Mouse (Mus musculus) R1 (cell line): Measurements from ENCODE around the gene Cul9.
A peak's percentile ranks its signal among the peaks of the same experiment; 100 is the strongest.
"Not testable (repeated sequence)": the region's sequence is repeated elsewhere in the genome, so short reads cannot be mapped to it uniquely, and the experiment has no call there.

Experiments used
- DNase-seq: peaks from one replicate; pipeline ENCODE4 v3.0.0-alpha.2; 2018; ENCODE audit warnings: low read depth, low spot score

The Cul9 gene

DNA sequence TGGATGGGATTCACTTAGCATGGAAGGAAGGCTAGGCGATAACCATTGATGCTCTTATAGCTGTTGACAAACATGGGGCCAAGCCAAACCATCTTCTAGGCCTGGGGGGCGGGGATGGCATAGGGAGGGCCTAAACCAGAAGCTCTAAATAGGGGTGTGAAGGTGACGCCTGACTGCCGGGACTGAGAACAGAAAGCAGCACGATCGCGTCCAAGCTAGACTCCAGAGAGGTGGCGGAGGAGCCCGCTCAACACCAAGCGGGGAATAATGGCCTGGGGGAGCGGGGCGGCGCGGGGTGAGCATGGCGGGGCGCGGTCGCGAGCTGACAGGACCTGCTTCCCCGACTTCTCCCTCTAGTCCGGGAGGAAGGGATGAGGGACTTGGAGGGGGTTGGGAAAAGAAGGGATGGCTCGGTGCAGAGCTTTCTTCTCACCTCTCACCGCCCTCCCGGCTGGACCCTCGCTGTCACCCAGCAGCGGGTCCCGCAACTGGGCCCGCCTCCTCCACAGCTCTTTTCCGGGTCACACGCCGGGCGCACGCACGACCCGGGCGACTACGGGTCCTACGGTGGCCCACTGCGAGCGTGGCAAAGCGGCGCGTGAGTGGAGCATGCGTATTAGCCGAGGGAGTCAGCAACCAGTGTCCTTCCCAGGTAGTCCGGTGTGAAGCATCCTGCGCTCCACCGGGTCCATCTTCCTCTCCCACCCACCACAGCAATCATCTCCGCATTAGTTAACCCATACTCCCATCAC, at the start of gene Cul9:
Cul9 (minus strand) TSS at position 576 of the 752 bp plus-strand sequence.
- DNase-seq, result peak; percentile 45

DNA sequence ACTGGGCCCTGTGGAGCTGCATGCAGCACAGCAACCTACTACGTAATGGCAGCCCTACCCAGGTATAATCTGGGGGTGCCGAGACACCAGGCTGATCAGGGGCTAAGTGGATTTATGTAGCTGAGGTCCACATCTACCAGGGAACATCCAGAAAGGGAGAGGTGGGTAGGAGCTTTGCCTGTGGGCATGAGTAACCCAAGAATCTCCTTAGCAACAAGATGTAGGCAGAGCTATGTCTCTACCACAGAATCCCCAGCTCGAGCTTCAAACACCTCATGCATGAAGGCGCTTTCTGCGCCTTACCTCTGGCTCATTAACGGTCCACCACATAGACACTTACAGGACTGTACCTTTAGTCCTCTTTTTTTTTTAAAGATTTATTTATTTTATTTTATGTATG, 49.1 kb upstream of the Cul9 start:
- no peak for DNase-seq

DNA sequence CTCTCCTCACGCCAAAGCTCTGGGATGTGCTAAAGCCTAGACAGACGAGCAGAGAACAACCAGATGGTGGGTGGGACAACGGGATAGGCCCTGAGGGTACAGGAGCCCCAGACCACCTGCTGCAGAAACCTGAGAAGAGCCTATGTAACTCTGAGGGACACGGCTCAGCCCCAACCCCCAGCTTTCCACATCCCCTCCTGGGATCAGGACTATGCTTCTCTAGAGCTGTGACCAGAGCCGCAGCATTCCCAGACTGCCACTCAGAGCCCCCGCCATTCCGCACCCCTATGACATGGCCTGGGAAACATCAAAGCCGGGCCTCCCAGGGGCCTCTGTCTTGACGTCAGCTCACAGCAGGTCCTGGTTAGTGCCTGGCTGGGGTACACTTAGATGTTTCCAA, 48.4 kb upstream of the Cul9 start:
- DNase-seq, result no peak

DNA sequence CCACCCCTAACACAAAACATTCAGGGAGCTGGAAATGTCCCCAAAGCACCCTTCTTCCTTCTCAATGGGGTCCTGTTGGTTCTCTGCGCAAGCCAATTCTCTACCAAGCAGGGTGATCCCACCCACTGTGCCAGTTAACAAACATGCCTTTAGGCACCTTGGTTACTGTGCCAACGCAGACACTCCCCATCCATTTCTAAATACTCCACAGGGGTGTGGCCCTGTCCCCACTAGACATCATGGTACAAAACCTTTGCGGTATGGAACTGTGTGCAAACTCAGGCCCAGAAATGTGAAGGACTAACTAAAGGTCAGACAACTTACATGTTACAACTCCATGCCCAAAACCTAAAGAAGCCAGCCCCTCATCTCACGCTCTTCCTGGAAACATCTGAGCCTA, 46.9 kb upstream of the Cul9 start:
- DNase-seq, result no peak

DNA sequence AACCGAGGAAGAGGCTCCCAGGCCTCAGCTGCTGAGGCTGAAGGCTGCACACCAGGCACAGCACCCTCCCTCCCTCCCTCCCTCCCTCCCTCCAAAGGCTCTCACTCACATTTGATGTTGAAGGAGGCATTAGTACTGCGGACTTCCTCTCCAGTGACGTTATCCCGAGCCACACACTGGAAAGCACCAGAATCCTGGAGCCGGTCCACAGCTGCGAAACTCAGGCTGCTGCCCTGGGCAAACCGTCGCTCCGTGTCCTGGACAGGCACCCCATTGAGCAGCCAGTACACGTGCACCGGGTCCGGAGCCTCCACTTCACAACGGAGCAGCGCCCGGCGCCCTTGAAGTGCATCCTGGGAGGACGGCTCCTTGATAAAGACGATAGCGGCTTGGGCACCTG, 45.2 kb upstream of the Cul9 start:
- DNase-seq, result no peak

DNA sequence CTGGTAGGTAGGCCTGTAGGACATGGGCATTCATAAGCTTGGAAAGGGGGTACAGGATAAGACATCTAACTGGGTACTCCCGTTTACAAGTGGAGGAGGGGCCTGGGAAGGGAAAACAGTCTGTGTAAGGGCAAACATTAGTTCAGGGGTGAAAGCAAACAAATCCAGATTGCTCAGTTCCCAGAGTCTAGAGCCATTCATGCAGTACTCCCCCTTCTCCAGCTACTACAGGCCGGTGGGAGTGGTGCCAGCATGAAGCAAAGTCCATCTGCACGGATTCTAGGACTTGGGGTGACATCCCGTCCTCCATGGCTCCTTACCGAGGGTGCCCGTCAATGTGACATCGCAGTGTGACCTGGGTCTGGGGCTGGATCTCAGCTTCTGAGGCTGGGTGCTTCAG, 44.3 kb upstream of the Cul9 start:
- no peak for DNase-seq

DNA sequence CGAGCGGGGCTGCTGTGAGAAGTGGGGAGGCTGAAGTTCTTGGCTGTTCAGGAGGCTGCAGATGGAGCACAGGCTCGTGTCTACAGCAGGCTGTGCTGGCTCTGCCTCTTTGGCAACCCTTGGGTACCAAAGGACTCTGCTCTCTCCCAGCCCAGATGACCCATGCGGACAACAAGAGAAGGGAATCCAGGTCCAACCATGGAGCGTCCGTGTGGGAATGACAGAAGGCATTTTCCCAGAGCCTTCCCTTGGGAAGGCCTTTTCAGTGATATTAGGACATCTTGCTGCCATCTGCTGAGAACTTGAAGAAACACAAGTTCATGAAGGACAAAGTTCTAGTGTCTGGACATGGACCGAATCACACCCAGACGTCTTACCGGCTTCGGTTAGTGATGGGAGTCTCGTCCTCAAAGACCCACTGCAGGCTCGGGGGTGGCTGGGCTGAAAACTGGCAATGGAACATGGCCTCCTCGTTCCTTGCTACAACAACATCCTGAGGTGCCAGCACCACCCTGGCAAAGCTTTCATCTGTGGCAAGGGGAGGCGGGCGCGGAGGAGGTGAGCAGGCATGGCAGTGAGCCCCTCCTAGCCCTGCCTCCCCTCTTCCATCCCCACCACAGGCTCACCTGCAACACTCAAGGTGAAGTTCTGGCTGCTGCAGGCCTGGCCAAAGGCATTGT, 43.6 kb upstream of the Cul9 start:
- DNase-seq, result no peak

DNA sequence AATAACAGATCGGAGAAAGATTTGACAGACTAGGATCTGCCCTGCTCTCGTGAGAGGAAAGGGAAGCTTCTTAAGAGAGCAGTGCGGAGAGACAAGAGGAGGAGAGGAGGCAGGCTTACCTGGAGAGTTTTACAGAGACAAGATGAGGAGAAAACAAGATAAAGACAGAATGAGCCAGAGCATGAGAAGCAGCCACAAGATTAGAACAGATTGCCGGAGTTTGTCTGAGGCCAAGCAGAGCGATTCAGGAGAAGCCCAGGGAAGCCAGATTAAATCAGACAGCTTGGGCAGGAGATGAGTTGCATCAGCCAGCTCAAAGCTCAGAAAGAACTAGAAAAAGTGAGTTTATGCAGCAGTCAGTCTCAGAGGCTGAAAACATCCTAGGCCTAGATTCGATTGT, 42.7 kb upstream of the Cul9 start:
- no peak for DNase-seq

DNA sequence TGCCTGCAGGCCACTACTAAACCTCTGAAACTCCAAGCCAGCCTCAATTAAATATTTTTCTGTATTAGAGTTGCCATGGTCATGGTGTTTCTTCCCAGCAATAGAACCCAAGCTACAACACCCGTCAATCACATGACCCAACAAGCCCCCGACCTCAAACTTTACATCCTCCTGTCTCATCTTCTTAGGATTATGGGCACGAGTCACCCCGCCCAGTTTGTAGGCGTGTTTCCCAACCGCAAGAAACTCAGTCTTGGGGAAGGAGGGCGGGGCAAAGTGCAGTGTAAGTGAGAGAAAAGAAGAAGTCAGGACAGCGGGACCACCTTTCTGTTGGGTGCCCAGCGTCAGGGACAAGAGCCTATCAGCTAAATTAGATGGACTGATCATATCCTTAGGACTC, 42.0 kb upstream of the Cul9 start:
- DNase-seq, result no peak

DNA sequence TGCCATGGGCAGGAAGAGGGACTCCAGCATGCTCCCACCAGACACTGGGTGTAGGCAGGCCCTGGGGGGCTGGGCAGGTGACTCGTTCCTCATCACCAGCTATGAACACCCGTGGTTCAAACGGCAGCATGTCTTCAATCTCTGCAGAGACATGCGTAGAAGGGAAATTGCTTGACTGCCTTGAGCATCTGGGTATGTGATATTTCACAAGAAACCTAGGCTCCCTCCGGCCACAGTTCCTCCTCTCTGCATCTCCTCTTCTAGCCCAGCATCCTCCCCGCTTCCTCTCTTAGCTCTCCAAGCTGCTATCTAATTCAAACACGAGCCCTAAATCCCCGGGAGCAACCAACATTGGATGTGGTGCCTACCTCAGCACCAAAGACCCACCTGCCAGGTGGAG, 40.1 kb upstream of the Cul9 start:
- DNase-seq, result no peak

DNA sequence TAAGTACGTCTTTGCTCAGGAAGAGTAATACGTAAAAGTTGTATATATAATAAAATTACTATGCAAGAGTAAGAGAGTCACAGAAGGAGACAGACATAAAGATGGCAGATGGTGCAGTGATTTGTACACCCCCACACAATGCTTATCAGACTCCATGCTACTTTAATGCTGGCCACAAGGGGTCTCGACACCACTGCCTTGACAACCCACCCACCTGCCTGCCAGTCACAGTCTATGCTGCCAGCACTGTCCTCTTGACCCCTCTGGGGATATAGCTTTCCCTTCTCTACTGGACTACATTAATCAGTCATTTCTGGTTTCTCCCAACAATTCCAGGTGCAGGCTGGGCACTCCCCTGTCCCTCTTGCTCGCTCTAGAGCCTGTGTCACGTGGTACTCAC, 32.5 kb upstream of the Cul9 start:
- DNase-seq, result peak; percentile 43

DNA sequence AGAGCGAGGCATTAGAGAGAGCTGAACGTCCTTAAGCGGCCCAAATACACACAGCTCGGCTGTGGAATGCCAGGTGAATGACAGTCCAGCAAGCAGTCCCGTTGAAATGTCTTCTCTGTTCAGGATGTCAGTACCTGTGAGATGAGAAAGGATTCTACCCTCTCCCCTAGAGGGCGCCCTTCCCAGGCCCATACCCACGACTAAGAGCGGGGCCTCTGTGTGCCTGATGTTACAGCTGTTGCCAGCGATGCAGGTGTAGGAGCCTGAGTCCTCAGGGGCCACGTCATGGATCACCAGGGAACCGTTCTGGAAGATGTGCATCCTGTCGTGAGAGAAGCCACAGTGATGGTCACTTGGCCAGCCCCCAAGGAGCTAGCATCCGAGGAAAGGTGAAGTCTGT, 29.9 kb upstream of the Cul9 start:
- peak; percentile 57 for DNase-seq

DNA sequence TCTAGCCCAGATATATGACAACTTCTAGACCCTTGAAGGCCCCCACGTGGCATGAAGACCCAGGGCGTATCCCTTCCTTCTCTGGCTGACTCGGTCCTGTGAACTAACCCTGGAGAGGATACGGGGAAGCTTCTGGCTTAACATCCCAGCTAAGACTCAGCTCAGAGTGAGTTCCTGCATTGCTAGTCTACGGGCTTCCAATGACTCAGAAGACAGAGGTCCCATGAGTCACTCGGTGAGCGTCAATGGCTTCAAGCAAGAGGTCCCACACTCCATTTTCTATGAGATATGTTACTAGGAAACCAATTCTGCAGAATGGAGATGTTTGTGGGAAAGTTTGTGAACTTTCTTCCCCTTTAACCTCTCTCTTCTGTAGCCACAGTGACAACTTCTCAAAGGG, 28.3 kb upstream of the Cul9 start:
- DNase-seq, result no peak

DNA sequence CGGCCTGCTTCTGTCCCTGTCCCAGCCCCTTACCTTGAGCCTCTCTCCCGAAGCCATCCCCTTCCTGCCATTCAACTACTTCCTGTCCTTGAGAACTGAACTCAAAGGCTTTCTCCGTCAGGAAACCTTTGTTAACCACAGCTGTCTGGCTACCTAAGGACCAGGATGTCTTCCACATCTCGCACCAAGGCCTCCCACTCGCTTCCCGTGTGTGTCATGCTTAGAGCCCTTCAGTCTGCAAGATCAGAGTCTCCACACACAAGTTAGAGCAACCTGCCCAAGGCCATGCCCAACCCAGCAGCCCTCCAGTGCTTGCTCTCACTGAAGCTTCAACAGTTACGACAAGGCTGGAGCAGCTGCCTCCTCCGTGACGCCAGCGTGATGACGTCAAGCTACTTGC, 24.8 kb upstream of the Cul9 start:
- DNase-seq, result no peak

DNA sequence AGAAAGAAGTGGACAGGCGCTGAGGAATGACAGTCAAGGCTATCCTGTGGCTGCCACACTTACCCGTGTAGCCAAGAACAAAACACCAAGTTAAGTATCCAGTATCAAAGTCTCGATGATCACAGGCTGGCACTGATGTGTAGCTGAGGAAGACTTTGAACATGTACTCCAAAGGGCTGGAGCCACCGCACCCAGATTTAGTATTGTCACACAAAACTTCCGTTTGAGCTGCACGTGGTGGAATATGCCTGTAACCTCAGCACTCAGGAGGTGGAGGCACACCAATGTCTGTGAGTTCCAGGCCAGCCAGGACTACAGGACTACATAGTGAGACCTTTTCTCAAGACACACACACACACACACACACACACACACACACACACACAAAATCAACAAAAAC, 13.0 kb upstream of the Cul9 start:
- DNase-seq, result no peak

DNA sequence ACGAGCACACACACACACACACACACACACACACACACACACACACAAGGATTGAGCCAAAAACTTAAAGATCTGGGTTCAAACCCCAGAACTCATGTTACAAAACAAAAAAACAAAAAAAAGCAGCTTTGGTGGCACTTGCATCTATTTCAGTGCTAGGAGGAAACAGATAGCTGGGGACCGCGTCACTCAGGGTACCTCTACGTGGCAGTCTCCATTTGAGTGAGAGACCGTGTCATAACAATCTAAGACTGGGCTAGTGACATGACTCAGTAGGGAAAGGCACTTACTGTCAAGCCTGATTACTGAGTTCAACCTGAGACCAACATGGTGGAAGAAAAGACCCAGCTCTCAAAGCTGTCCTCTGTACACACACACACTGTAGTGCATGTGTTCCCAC, 12.0 kb upstream of the Cul9 start:
- DNase-seq, result no peak

DNA sequence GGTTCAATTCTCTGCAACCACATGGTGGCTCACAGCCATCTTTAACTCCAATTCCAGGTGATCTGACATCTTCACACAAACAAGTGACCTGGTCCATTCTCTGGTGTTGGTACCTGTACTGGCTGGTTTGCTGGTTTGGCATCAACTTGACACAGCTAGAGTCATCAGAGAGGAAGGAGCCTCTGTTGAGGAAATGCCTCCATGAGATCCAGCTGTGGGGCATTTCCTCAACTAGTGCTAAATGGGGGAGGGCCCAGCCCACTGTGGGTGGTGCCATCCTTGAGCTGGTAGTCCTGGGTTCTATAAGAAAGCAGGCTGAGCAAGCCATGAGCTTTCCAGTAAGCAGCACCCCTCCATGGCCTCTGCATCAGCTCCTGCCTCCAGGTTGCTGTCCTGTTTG, 11.1 kb upstream of the Cul9 start:
- not testable (repeated sequence) for DNase-seq

DNA sequence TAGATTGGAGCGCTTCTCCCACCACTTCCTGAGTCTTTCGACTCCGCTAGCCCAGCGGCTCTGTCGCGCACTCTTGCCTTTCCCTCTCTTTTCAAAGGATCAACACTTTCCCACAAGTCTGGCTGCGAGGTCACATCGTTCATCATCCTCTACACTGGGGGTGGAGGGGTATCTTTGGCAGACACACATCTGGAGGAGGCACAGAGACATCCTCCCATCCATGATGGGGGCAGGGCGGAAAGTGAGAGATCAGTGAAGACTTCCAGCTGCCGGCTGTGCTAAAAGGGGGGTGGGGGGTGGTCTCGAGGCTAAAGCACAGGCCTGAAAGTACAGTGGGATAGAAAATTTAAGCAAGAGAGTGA, 10.4 kb upstream of the Cul9 start:
- DNase-seq, result no peak

DNA sequence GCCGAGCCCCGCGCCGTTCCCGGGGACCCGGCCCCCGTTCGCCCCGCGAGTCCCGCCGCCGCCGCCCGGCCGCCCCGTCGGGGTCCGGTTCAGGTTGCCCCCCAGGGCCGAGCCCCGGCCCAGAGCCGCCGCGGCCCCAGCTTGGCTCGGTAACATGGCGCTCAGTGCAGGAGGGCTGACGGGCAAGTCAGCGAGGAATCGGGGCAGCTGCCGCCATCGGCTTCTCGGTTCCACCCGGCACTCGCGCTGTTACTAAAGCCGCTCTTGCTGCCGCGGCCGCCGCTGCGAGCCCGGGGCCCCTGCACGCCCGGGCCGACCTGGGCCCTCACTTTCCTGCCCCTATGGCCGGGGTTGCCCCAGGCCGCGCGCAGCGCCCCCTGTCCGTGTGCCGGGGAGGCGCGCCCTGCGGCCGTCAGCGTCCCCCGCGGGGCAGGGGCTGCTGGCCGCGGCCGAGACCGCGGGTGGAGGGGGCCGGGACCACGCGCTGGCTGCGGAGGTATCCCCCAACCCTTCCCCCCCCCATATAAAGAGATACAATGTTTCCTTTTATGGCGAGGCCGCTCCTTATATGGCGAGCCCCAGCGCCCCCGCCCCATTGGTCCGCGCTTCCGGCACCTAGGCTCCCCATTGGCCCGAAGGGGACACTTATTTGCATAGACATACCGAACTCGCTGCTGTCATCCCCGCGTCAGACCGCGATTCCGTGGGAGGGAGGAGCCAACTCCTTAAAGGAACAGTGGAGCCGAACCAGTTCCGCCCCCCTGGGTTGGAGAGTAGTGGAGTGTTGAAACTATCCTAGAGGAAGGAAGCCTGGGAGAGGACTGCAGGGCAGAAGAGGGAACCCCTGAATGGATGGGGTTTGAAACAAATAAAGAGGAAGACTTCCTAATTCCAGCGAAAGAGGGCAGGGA, 9.7 kb upstream of the Cul9 start, which contains the start of gene Srf:
Srf (minus strand) TSS at position 503 of the 911 bp plus-strand sequence.
- peak; percentile 99 for DNase-seq

DNA sequence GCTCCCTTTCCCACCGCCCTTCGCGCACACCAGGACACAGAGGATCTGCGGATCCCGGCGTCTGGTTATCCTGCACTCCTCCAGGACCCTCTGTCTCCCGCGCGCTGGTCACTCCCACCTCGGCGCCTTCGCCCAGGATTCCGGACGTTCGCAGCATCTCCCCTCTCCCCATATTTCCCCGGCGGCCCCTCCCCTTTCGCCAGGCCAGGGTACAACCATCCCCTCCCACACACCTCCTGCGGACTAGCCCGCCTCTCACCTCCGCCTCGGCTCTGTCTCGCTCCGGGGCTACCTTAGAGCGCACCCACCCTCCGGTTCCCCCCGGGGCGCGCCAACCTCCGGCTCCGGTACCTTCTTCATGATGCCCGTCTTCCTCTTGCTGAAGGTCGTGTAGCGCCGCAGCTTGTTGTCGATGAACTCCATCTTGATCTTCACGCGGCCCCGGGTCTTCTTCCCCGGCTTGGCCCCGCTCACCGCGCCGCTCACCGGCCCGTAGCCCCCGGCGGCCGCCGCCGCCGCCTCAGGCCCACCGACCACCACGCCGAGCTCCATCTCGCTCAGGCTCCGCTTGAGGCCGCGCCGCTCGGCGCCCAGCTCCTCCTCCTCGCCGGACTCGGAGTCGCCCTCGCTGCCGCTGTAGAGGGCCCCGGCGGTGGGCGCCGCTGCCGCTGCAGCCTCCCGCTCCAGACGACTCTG, 8.9 kb upstream of the Cul9 start:
- DNase-seq, result peak; percentile 49

DNA sequence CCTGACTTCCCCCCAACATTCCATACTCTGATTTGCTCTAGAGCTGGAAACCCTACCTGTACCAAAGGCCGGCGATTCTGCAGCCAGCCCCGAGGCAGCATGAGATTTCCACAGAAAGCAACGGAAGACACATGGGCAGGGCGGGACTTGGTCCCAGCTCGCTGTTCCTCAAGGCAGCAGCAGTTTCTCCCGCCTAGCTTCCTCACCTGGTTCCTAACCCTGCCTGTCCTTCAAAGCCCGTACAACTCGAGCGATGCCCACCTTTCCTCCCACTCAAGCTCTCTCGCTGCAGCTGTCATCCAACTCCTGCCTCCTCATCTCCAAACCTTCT, 8.4 kb upstream of the Cul9 start:
- no peak for DNase-seq

DNA sequence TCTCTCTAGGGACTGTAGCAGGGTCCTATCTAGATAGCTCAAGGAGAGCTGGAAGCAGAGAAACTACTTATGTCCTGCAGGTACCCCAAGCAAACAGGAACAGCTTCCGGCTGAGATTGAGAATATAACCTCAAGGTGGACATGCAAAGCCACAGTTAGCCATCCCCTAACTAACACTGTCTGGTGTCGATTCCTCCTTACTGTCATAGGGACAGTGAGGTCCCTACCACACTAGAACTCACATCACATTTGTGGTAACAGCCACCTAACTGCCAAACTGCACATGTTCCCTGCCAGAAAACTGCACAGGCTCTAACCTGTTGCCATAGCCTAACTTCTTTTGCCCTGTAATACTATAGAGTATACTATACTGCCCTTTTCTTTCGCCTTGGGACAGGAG, 7.7 kb upstream of the Cul9 start:
- no peak for DNase-seq
